Mouse (Mus musculus): ENCODE measurements around the gene Sap30bp. TPM values are rescaled to one million over a fixed set of nuclear protein-coding genes. Genes with fewer than 3 reads are reported as not detected.

Gene Sap30bp
- polyA plus RNA-seq (2015; fragmentation: Nextera tagmentation; extraction: Ambion mirVana) = 39.0 and 40.5 TPM in 2 replicates

GRCm38 (mm10) chr11:115933108-115933746, at the start of gene Sap30bp, which contains the start of gene Recql5:
Sap30bp (plus strand) TSS chr11:115933282.
Recql5 (minus strand) TSS chr11:115933477.
- H3K4me2 ChIP-seq = peak within 1 kb of the TSS; percentile 86
- H3K4me1 ChIP-seq = peaks cover 44% of the 10 kb centered on the region
- ATAC-seq (ENCODE audit: low FRiP score) = peak; percentile 99
- H3K27me3 ChIP-seq (replicated peaks) = no peaks in the 10 kb centered on the region
- H3K9ac ChIP-seq (replicated peaks) = peak within 1 kb of the TSS; percentile 55
- H3K4me3 ChIP-seq (replicated peaks) = peak within 1 kb of the TSS; percentile 62
- H3K9me3 ChIP-seq (replicated peaks) = no peaks in the 10 kb centered on the region
- peak within 1 kb of the TSS; percentile 58 for H3K27ac ChIP-seq (replicated peaks)
- under 1% methylated on average over 28 of the region's 28 CpGs for WGBS
- peaks cover 25% of the 10 kb centered on the region for H3K36me3 ChIP-seq

- 94% methylated on average over 3 of the region's 3 CpGs for WGBS
These were observed 48.7 kb upstream of the Sap30bp start for GRCm38 (mm10) chr11:115884361-115884760.

GRCm38 (mm10) chr11:115885281-115885680, 47.8 kb upstream of the Sap30bp start:
- no peak for ATAC-seq (ENCODE audit: low FRiP score)
- no peak overlapping the region for H3K4me2 ChIP-seq
- H3K4me1 ChIP-seq = peaks cover 5% of the 10 kb centered on the region; the same call in 1 of the 2 replicates
- H3K27ac ChIP-seq (replicated peaks) = no peak overlapping the region
- no peaks in the 10 kb centered on the region for H3K36me3 ChIP-seq
- H3K4me3 ChIP-seq (replicated peaks) = no peak overlapping the region
- H3K9ac ChIP-seq (replicated peaks) = no peak overlapping the region
- H3K9me3 ChIP-seq (replicated peaks) = no peaks in the 10 kb centered on the region
- H3K27me3 ChIP-seq (replicated peaks) = peaks cover 6% of the 10 kb centered on the region; the same call in 1 of the 2 replicates
- 74% methylated on average over 11 of the region's 11 CpGs for WGBS

More at GRCm38 (mm10) chr11:115884361-115884760, 48.7 kb upstream of the Sap30bp start:
- Histone ChIP-seq H3K9ac (replicated peaks) (no peak overlapping the region), H3K4me1 (peaks cover 5% of the 10 kb centered on the region; the same call in 1 of the 2 replicates), H3K27ac (replicated peaks) (no peak overlapping the region), H3K4me3 (replicated peaks) (no peak overlapping the region), H3K9me3 (replicated peaks) (no peaks in the 10 kb centered on the region), H3K4me2 (no peak overlapping the region), H3K36me3 (no peaks in the 10 kb centered on the region), H3K27me3 (replicated peaks) (peaks cover 6% of the 10 kb centered on the region; the same call in 1 of the 2 replicates)
- no peak for ATAC-seq (ENCODE audit: low FRiP score)

GRCm38 (mm10) chr11:115886446-115886845, 46.6 kb upstream of the Sap30bp start:
- no peak for ATAC-seq (ENCODE audit: low FRiP score)
- Histone ChIP-seq H3K27ac (replicated peaks) (no peak overlapping the region), H3K4me3 (replicated peaks) (no peak overlapping the region), H3K4me1 (peaks cover 5% of the 10 kb centered on the region; the same call in 1 of the 2 replicates), H3K27me3 (replicated peaks) (peaks cover 6% of the 10 kb centered on the region; the same call in 1 of the 2 replicates), H3K9me3 (replicated peaks) (no peaks in the 10 kb centered on the region), H3K9ac (replicated peaks) (no peak overlapping the region), H3K36me3 (no peaks in the 10 kb centered on the region), H3K4me2 (no peak overlapping the region)
- WGBS = 92% methylated on average over 11 of the region's 11 CpGs

- H3K27ac ChIP-seq (replicated peaks) = no peak overlapping the region
- H3K36me3 ChIP-seq = peaks cover 2% of the 10 kb centered on the region
- H3K4me2 ChIP-seq = no peak overlapping the region
- no peaks in the 10 kb centered on the region for H3K9me3 ChIP-seq (replicated peaks)
- WGBS = 80% methylated on average over 5 of the region's 5 CpGs
- no peak overlapping the region for H3K9ac ChIP-seq (replicated peaks)
- no peak for ATAC-seq (ENCODE audit: low FRiP score)
- no peak overlapping the region for H3K4me3 ChIP-seq (replicated peaks)
- peaks cover 5% of the 10 kb centered on the region; the same call in 1 of the 2 replicates for H3K4me1 ChIP-seq
- peaks cover 6% of the 10 kb centered on the region; the same call in 1 of the 2 replicates for H3K27me3 ChIP-seq (replicated peaks)
These were observed 45.1 kb upstream of the Sap30bp start for GRCm38 (mm10) chr11:115888020-115888419.

GRCm38 (mm10) chr11:115889159-115889558, 43.9 kb upstream of the Sap30bp start:
- H3K27me3 ChIP-seq (replicated peaks) = no peaks in the 10 kb centered on the region
- ATAC-seq (ENCODE audit: low FRiP score) = no peak
- no peaks in the 10 kb centered on the region for H3K4me1 ChIP-seq
- H3K4me2 ChIP-seq = no peak overlapping the region
- H3K4me3 ChIP-seq (replicated peaks) = no peak overlapping the region
- H3K9me3 ChIP-seq (replicated peaks) = no peaks in the 10 kb centered on the region
- H3K9ac ChIP-seq (replicated peaks) = no peak overlapping the region
- no peak overlapping the region for H3K27ac ChIP-seq (replicated peaks)
- H3K36me3 ChIP-seq = peaks cover 14% of the 10 kb centered on the region
- WGBS = 90% methylated on average over 6 of the region's 6 CpGs

- no peaks in the 10 kb centered on the region for H3K4me1 ChIP-seq
- 67% methylated on average over 6 of the region's 6 CpGs for WGBS
These were observed 40.9 kb upstream of the Sap30bp start for GRCm38 (mm10) chr11:115892213-115892612.

GRCm38 (mm10) chr11:115893071-115893470, 40.0 kb upstream of the Sap30bp start:
- Histone ChIP-seq H3K9me3 (replicated peaks) (no peaks in the 10 kb centered on the region), H3K36me3 (peaks cover 27% of the 10 kb centered on the region), H3K4me2 (no peak overlapping the region), H3K27ac (replicated peaks) (no peak overlapping the region), H3K4me3 (replicated peaks) (no peak overlapping the region), H3K4me1 (no peaks in the 10 kb centered on the region), H3K27me3 (replicated peaks) (no peaks in the 10 kb centered on the region), H3K9ac (replicated peaks) (no peak overlapping the region)
- no peak for ATAC-seq (ENCODE audit: low FRiP score)
- WGBS = 89% methylated on average over 9 of the region's 9 CpGs

More at GRCm38 (mm10) chr11:115892213-115892612, 40.9 kb upstream of the Sap30bp start:
- Histone ChIP-seq H3K4me3 (replicated peaks) (no peak overlapping the region), H3K4me2 (no peak overlapping the region), H3K36me3 (peaks cover 27% of the 10 kb centered on the region), H3K9ac (replicated peaks) (no peak overlapping the region), H3K27ac (replicated peaks) (no peak overlapping the region), H3K27me3 (replicated peaks) (no peaks in the 10 kb centered on the region), H3K9me3 (replicated peaks) (no peaks in the 10 kb centered on the region)
- no peak for ATAC-seq (ENCODE audit: low FRiP score)

GRCm38 (mm10) chr11:115894755-115895520, 38.1 kb upstream of the Sap30bp start:
- peaks cover 27% of the 10 kb centered on the region for H3K36me3 ChIP-seq
- H3K4me2 ChIP-seq = no peak overlapping the region
- no peak overlapping the region for H3K9ac ChIP-seq (replicated peaks)
- no peaks in the 10 kb centered on the region for H3K9me3 ChIP-seq (replicated peaks)
- 81% methylated on average over 14 of the region's 14 CpGs for WGBS
- no peaks in the 10 kb centered on the region for H3K27me3 ChIP-seq (replicated peaks)
- peaks cover 5% of the 10 kb centered on the region for H3K4me1 ChIP-seq
- no peak overlapping the region for H3K4me3 ChIP-seq (replicated peaks)
- ATAC-seq (ENCODE audit: low FRiP score) = no peak
- H3K27ac ChIP-seq (replicated peaks) = no peak overlapping the region

- no peaks in the 10 kb centered on the region for H3K9me3 ChIP-seq (replicated peaks)
- no peak overlapping the region for H3K4me2 ChIP-seq
- no peaks in the 10 kb centered on the region for H3K27me3 ChIP-seq (replicated peaks)
- ATAC-seq (ENCODE audit: low FRiP score) = no peak
- H3K4me1 ChIP-seq = peaks cover 11% of the 10 kb centered on the region
- WGBS = 92% methylated on average over 7 of the region's 7 CpGs
- H3K9ac ChIP-seq (replicated peaks) = no peak overlapping the region
- H3K36me3 ChIP-seq = peaks cover 20% of the 10 kb centered on the region
- no peak overlapping the region for H3K27ac ChIP-seq (replicated peaks)
- no peak overlapping the region for H3K4me3 ChIP-seq (replicated peaks)
These were observed 34.6 kb upstream of the Sap30bp start for GRCm38 (mm10) chr11:115898446-115898845.

- ATAC-seq (ENCODE audit: low FRiP score) = no peak; the same call in 1 of the 2 replicates
- peaks cover 12% of the 10 kb centered on the region for H3K4me1 ChIP-seq
- H3K4me2 ChIP-seq = no peak overlapping the region
- no peak overlapping the region for H3K4me3 ChIP-seq (replicated peaks)
- H3K9ac ChIP-seq (replicated peaks) = no peak overlapping the region
- no peak overlapping the region for H3K27ac ChIP-seq (replicated peaks)
- H3K9me3 ChIP-seq (replicated peaks) = no peaks in the 10 kb centered on the region
- H3K36me3 ChIP-seq = peaks cover 16% of the 10 kb centered on the region
- 17% methylated on average over 4 of the region's 4 CpGs for WGBS
- H3K27me3 ChIP-seq (replicated peaks) = no peaks in the 10 kb centered on the region
These were observed 34.2 kb upstream of the Sap30bp start for GRCm38 (mm10) chr11:115898886-115899285.
